Mouse (Mus musculus): Measurements from ENCODE around the gene C8g.
A peak's percentile ranks its signal among the peaks of the same experiment; 100 is the strongest.

The C8g gene

DNA sequence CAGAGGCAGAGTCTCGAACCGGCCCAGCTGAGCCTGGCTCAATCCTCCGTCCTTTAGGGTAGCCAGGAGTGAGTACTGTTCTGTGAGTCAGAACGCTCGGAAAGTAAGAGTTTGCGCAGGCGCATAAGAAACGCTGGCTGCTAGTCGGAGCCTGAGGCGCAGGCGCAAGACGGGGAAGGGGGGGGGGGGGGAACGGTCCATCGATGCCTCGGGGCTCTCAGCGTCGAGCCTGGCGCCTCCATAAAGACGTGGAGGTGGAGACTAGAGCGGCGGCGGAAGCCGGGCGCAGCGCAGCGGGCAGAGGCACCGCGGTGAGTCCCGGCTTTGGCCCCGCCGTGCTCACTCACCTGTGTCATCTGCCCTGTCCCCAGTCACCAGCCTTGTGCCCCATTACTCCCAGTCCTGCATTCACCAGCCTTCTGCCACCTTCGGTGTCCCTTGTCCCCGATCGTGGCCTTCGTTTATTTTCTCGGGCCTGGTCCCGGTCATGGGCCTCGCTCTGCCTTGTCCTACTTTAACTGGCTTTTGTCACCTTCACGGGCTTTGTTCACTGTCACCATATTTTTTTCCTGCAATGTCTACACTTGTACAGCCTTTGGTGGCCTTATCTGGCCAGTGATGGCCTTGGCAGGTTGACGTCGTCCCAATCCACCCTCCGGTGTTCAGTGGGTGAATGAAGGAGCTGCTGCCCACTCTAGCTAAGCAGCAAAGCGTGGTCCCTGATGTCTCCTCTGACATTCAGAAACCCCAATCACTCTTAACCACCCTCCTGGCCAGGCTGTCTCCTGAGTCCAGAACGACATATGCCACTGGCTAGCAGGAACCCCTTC lies 728 bp downstream of the C8g start, which contains the start of gene Fbxw5:
TSS of gene Fbxw5 (plus strand) at position 175 of the 830 bp plus-strand sequence.
- DNase-seq (ENCODE audit: low spot score), result peak; percentile 92

GRCm38 (mm10) chr2:25500071-25500575 lies 1.4 kb downstream of the C8g start:
- no peak for DNase-seq (ENCODE audit: low spot score)

DNA sequence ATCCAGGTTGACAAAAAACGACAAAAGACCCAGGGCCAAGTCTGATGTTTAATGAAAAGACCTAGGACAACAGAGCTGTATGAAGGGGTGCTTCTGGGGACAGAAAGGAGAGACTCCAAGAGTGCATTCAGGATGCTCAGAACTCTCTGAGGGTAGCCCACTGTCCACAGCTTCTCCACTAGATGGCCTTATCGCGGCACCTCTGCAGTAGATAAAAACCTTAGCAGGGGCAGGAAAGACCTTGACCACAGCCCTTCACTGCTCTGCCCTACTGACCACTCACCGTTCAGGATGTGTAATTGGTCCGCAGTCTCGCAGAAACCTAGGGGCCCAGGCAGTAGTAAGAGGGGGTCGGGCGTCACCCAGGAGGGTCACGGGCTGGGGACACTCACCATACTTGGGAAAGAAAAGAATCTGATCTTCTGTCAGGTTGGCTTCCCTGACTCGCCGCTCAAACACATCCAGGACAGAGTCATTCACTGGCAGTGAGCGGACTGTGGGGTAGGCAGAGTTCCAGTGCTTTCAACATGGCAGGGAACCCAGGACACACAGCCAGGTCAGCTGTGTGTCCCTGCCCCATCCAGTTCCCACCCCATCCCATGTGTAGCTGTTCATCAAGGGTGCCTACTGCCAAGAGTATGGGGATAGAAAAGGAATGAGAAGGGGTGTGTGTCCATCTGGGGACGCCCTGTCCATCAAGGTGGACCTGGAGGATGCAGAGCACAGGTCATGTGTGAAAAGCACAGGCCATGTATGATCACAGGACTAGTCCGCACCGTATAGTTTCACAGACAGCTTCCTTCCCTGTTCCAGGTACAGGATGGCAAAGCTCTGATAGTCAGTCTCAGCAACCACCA lies 2.7 kb downstream of the C8g start:
- DNase-seq (ENCODE audit: low spot score), result no peak

- no peak for DNase-seq (ENCODE audit: low spot score)
Observed at GRCm38 (mm10) chr2:25497846-25498575, 3.5 kb downstream of the C8g start.

DNA sequence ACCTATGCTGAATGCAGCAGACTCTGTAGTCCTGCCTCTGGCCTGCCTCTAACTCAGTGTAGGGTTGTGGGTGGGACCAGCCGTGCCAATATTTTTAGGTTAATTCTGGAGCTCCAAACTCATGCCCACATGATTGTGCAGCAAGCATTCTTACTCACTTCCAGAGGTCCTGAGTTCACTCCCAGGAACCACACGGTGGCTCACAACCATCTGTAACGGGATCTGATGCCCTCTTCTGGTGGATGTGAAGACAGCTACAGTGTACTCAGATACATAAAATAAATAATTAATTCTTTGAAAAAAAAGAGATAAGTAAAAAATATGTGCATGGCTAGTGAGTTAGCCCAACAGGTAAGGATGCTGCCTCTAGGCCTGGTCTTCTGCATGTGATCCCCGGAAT lies 5.1 kb downstream of the C8g start:
- no peak for DNase-seq (ENCODE audit: low spot score)

- DNase-seq (ENCODE audit: low spot score), result no peak
Observed at GRCm38 (mm10) chr2:25493476-25493961, 8.0 kb downstream of the C8g start, which contains the start of gene Lcn12. TSS of gene Lcn12 (minus strand) at chr2:25493911.

GRCm38 (mm10) chr2:25492988-25493387 lies 8.5 kb downstream of the C8g start:
- no peak for DNase-seq (ENCODE audit: low spot score)

DNA sequence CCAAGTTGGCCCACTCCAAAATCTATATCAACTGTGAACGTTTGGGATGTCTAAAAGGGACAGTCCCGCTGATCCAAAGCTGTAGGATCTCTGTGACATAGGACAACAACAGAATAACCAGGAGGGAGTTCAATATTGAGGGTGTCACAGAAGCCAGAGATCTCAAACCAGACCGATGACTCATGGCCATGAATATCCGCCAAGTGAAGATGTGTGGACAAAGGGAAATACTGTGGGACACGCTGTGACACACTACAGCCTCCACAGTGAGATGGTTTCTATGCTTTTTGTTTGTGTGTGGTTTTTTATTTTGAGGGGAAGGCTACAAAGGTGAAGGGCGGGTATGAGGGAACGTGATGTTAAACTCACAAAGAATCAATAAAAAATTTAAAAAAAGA lies 12.8 kb downstream of the C8g start:
- DNase-seq (ENCODE audit: low spot score), result no peak

GRCm38 (mm10) chr2:25487965-25488670 lies 13.4 kb downstream of the C8g start:
- no peak for DNase-seq (ENCODE audit: low spot score)

- DNase-seq (ENCODE audit: low spot score), result no peak
Observed at GRCm38 (mm10) chr2:25484901-25485647, 16.4 kb downstream of the C8g start.

DNA sequence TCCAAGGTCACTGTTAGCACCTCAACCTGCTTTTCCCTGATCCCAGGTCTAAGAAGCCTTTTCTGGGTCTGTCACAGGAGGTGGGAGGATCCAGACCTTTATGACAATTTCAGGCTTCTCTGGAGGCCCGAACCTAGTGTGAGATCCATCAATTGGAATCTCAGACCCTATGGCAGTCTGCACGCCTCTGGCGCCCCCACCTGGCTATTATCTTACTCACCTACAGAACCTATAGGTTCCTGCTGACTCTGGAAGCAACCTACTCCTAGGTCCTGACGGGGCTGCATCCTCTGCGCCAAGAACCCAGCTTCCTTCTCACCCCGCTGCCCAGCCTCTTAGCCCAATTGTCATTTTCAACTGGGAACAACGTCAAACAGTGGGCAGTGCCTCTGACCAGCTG lies 18.6 kb downstream of the C8g start:
- no peak for DNase-seq (ENCODE audit: low spot score)

GRCm38 (mm10) chr2:25480541-25480940 lies 21.0 kb downstream of the C8g start:
- no peak for DNase-seq (ENCODE audit: low spot score)

DNA sequence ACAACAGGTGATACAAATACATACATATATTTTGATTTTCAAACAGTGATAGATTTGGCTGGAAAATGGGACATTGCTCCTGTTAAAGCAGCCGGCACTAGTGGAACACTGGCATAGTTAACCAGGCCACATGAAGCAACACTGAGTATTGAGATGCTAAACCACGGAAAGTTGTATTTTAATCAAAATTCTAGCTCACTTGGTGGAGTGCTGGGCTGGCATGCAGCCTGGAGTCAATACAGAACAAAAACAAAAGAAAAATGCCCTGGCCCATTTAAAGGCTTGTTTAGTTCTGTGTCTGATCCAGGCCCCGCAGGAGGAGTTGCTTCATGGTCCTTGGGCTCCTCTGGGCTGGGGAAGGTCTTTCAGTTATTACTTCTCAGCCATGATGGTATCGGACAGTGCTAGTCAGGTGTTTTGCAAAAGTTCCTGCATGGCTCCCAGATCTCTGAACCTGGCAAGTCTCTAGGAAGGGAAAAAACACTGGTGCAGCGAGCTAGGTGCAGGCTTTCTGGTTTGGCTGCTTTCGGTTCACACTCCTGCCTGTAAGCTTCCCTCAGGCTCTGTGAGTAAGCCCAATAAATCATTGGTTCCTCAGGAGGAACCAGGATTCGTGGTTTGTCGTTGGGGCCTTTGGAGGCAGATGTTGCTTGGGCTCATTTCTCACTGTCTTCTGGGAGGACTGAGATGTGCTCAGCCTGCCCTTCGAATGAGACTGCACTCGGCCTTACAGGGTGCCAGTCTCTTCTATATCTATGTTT lies 21.8 kb downstream of the C8g start:
- no peak for DNase-seq (ENCODE audit: low spot score)

DNA sequence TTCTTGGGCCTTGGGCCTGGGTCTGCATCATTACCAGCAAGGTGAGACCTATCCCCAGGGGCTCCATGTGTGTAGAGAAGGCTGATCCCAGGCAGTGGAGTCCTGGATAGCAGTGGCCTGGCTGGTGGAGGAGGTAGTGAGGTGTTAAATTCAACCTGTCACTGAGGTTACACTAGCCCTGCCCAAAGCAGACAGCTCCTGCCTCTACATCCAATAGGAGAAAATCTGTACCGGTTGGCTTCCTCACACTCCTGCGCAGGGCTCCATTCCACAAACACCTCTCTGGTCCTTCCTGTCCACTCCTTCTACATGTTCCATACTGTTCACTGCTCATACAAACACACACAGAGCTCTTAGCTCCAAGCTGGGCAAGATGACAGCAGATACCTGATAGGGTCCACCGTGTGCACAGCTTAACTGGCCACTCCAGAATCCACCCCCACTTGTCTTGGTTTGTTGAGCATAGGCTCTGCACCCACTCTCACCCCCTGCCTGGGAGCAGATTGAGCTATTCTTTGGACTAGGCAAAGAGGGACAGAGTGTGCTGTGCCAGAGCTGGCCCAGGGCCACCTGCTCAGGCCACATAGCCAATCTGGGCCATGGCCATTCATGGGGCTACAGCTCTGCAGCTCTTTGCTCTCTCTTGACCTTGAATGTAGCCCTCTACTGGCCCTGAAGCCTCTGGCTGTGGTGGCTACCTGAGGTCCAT lies 23.4 kb downstream of the C8g start:
- DNase-seq (ENCODE audit: low spot score), result no peak

GRCm38 (mm10) chr2:25477541-25477940 lies 24.0 kb downstream of the C8g start:
- no peak for DNase-seq (ENCODE audit: low spot score)

DNA sequence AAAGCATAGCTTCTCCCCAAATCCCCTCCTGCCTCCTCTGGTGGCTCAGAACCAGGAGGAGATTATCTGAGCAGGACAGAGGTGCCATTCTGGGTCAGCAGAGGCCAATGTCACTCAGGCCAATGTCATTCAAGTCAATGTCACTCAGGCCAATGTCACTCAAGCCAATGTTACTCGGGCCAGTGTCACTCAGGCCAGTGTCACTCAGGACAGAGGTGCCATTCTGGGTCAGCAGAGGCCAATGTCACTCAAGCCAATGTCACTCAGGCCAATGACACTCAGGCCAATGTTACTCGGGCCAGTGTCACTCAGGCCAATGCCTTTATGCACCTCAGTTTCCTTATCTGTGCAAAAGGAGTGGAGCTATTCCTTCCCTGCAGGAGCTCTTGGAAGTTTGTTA lies 29.0 kb downstream of the C8g start:
- DNase-seq (ENCODE audit: low spot score), result no peak

- DNase-seq (ENCODE audit: low spot score), result no peak
Observed at GRCm38 (mm10) chr2:25469969-25470368, 31.6 kb downstream of the C8g start, which contains the start of gene Ptgds. TSS of gene Ptgds (minus strand) at chr2:25470046.

DNA sequence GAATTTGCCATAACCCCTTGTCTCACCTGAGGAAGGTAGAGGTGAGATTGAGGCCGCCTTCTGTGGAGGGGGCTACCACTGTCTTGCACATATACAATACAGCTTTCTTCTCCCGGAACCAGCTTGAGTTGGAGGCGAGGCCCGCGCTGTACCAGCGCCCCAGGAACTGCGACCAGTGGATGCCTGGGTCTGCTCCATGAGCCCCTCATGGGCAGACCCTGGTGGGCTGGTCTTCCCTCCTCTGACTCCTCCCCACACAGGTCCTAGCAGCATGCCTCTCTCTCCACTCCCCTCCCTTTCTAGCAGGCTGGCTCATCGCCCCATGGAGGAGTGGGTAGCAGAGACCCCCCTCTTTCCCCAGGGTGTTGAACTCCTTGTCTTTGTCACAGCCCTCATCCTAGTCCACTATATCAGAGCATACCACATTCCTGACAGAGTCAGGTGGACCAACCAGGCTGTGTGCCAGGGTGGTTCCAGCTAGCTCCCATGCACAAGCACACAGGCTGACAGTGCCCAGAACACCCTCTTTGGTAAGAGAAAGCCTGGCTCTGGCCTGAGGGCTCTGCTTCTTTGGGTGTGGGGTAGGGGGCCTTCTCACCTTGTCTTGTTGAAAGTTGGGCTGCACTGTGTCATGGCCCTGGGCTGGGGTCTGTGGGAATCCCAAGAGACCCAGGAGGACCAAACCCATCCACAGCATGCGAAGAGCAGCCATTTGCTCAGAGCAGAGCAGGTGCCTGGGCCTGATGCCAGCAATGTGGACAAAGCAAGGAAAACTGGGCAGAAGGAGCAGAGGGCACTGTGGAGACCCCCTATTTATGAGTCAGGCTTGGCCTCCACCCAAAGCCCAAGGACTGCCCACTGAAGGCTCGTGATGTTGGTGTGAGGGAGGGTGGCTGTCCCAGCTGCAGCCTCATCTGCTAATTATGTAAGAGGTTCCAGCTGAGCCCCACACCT lies 32.3 kb downstream of the C8g start:
- no peak for DNase-seq (ENCODE audit: low spot score)
